Mouse (Mus musculus) heart, embryonic 15.5 days (tissue): ENCODE data around the gene Edem2. TPM values are rescaled to one million over a fixed set of nuclear protein-coding genes. Genes with fewer than 3 reads are reported as not detected.

Source experiments
- ATAC-seq: fragments of 200-750 bp; cut with Nextera tagmentation; replicated peaks from 2 replicates; pipeline ENCODE4 v1.8.0; 2017; ENCODE audit warnings: low read depth, moderate TSS enrichment; ENCODE audit not compliant: insufficient number of reproducible peaks, insufficient read depth, low FRiP score
- H3K27ac ChIP-seq: fragments of 300-500 bp; sonication (generic); 2 replicates; pipeline ENCODE4 v1.5.1; 2015; ENCODE audit warnings: mild to moderate bottlenecking, inconsistent platforms
- H3K27me3 ChIP-seq: fragments of 300-500 bp; sonication (generic); 2 replicates; pipeline ENCODE4 v1.6.1; 2015; ENCODE audit warnings: inconsistent platforms
- H3K36me3 ChIP-seq: fragments of 300-500 bp; sonication (generic); 2 replicates; pipeline ENCODE4 v1.6.1; 2015; ENCODE audit warnings: mild to moderate bottlenecking, inconsistent platforms
- H3K4me1 ChIP-seq: fragments of 300-500 bp; sonication (generic); replicated peaks from 2 replicates; pipeline ENCODE4 v1.6.1; 2015; ENCODE audit warnings: inconsistent platforms
- H3K4me2 ChIP-seq: fragments of 300-500 bp; sonication (generic); 2 replicates; pipeline ENCODE4 v1.6.1; 2015; ENCODE audit warnings: inconsistent platforms, mild to moderate bottlenecking, moderate library complexity
- H3K4me3 ChIP-seq: fragments of 300-500 bp; sonication (generic); 2 replicates; pipeline ENCODE4 v1.5.1; 2015; ENCODE audit warnings: mild to moderate bottlenecking, inconsistent platforms
- H3K9ac ChIP-seq: fragments of 300-500 bp; sonication (generic); 2 replicates; pipeline ENCODE4 v1.6.1; 2015; ENCODE audit warnings: mild to moderate bottlenecking, inconsistent platforms
- H3K9me3 ChIP-seq: fragments of 300-500 bp; sonication (generic); replicated peaks from 2 replicates; pipeline ENCODE4 v1.6.1; 2016; ENCODE audit warnings: inconsistent platforms
- WGBS: fragments of 180-500 bp; shearing (Covaris S2); methylation state at CpG from one replicate; pipeline ENCODE4 v1.1.7; 2015; ENCODE audit warnings: mixed read lengths; 5-methylcytosine and 5-hydroxymethylcytosine counted together
- polyA plus RNA-seq: library from polyadenylated mRNA; unstranded; fragments of >200 nt; fragmentation: Nextera tagmentation; extraction: Ambion mirVana; gene quantifications from 2 replicates; pipeline ENCODE4 v1.2.1, GENCODE M21; 2015

Gene Edem2
- polyA plus RNA-seq, 1 experiment from 2014 or later: 20.3 TPM

- no peak for ATAC-seq
- WGBS: 23% methylated on average over 5 of the region's 5 CpGs
- H3K36me3 ChIP-seq: peaks cover 64% of the 10 kb centered on the region
These were observed 66.2 kb downstream of the Edem2 start for GRCm38 (mm10) chr2:155663097-155663496.

GRCm38 (mm10) chr2:155662390-155662789, 66.9 kb downstream of the Edem2 start:
- no peak overlapping the region for H3K4me3 ChIP-seq
- H3K36me3 ChIP-seq: peaks cover 67% of the 10 kb centered on the region
- H3K27ac ChIP-seq: no peak overlapping the region
- 92% methylated on average over 5 of the region's 5 CpGs for WGBS
- H3K4me2 ChIP-seq: no peak overlapping the region
- no peaks in the 10 kb centered on the region for H3K4me1 ChIP-seq
- no peaks in the 10 kb centered on the region for H3K27me3 ChIP-seq
- H3K9me3 ChIP-seq: no peaks in the 10 kb centered on the region
- H3K9ac ChIP-seq: no peak overlapping the region
- no peak for ATAC-seq

More at GRCm38 (mm10) chr2:155663097-155663496, 66.2 kb downstream of the Edem2 start:
- no peaks in the 10 kb centered on the region for H3K9me3 ChIP-seq
- no peaks in the 10 kb centered on the region for H3K27me3 ChIP-seq
- no peak overlapping the region for H3K9ac ChIP-seq
- no peaks in the 10 kb centered on the region for H3K4me1 ChIP-seq
- no peak overlapping the region for H3K27ac ChIP-seq
- no peak overlapping the region for H3K4me3 ChIP-seq
- no peak overlapping the region for H3K4me2 ChIP-seq

- WGBS: 90% methylated on average over 6 of the region's 6 CpGs
- Histone ChIP-seq H3K27ac (no peak overlapping the region), H3K9ac (no peak overlapping the region), H3K36me3 (peaks cover 81% of the 10 kb centered on the region), H3K4me2 (no peak overlapping the region), H3K27me3 (no peaks in the 10 kb centered on the region), H3K4me1 (no peaks in the 10 kb centered on the region), H3K9me3 (no peaks in the 10 kb centered on the region), H3K4me3 (no peak overlapping the region)
- no peak for ATAC-seq
These were observed 73.4 kb downstream of the Edem2 start for GRCm38 (mm10) chr2:155655759-155656372.

- peaks cover 86% of the 10 kb centered on the region for H3K36me3 ChIP-seq
- no peak overlapping the region for H3K4me2 ChIP-seq
- 92% methylated on average over 5 of the region's 5 CpGs for WGBS
- no peak overlapping the region for H3K9ac ChIP-seq
- H3K4me3 ChIP-seq: no peak overlapping the region
- no peaks in the 10 kb centered on the region for H3K9me3 ChIP-seq
- no peaks in the 10 kb centered on the region for H3K27me3 ChIP-seq
- ATAC-seq: no peak
- no peak overlapping the region for H3K27ac ChIP-seq
- no peaks in the 10 kb centered on the region for H3K4me1 ChIP-seq
These were observed 76.7 kb downstream of the Edem2 start for GRCm38 (mm10) chr2:155652618-155653017.

Other genes starting within 250 kb of the Edem2 start
- gene Acss2, start 211.5 kb downstream of the Edem2 start, polyA plus RNA-seq: 20.0 and 22.5 TPM in 2 replicates
- 1.1 and 2.4 TPM in 2 replicates for gene Ggt7, start 211.2 kb downstream of the Edem2 start, polyA plus RNA-seq
- 20.0 and 26.9 TPM in 2 replicates for gene Gss, start 136.7 kb downstream of the Edem2 start, polyA plus RNA-seq
- 21.1 and 21.8 TPM in 2 replicates for gene Myh7b, start 118.3 kb downstream of the Edem2 start, polyA plus RNA-seq
- gene Trpc4ap, start 37.1 kb downstream of the Edem2 start, polyA plus RNA-seq: 83.0 and 101 TPM in 2 replicates
- gene Gm17581, start 6.4 kb upstream of the Edem2 start, polyA plus RNA-seq: not detected in 2 replicates
- 8.0 and 8.3 TPM in 2 replicates for gene Procr, start 21.6 kb upstream of the Edem2 start, polyA plus RNA-seq
- gene Mmp24, start 45.9 kb upstream of the Edem2 start, polyA plus RNA-seq: 0.05 and 0.13 TPM in 2 replicates
- gene BC029722, start 90.0 kb upstream of the Edem2 start, polyA plus RNA-seq: 14.8 and 16.8 TPM in 2 replicates
- gene Eif6, start 97.5 kb upstream of the Edem2 start, polyA plus RNA-seq: 107 and 132 TPM in 2 replicates
- gene Fam83c, start 105.4 kb upstream of the Edem2 start, polyA plus RNA-seq: 0.05 and 0.08 TPM in 2 replicates
- gene Uqcc1, start 200.8 kb upstream of the Edem2 start, polyA plus RNA-seq: 114 and 134 TPM in 2 replicates
- gene Gm15557, start 211.3 kb upstream of the Edem2 start, polyA plus RNA-seq: not detected in 2 replicates
- gene Gdf5, start 215.9 kb upstream of the Edem2 start, polyA plus RNA-seq: 0.30 and 0.61 TPM in 2 replicates
- gene Cep250, start 227.0 kb upstream of the Edem2 start, polyA plus RNA-seq: 7.7 and 11.0 TPM in 2 replicates